ENCODE assay signal across 18 mouse cellular contexts in the genomic region with DNA sequence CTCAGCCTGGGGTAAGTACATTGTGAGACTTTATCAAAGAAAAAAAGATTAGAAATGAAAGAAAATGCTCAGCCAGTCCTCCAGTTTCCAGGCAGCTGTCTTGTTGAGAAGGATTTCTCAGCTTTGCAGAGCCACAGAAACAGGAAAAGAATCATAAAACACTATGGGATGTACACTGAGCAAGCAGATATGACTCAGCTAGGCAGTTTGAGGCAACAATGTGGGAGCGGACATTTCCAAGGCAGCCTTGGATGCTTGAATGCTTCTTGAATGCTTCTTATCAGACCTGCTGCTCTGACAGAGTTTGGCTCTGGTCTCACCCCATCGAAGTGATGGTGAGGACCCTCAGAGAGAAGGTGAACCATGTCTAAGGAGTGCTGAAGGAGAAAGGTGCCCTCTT. TPM values are rescaled to one million over a fixed set of nuclear protein-coding genes. Genes with fewer than 3 reads are reported as not detected.
A peak's percentile ranks its signal among the peaks of the same experiment; 100 is the strongest.
DNase-seq lines count a peak whose midpoint lies in the region; ATAC-seq and TF ChIP-seq lines count a peak whose summit lies in the region.
"Had no signal": no experiment of that assay in that cellular context is flagged by ENCODE, and none has a peak within 500 bp of the region (broad histone marks: within the 10 kb centered on the region; RNA-seq: fewer than 3 reads in every experiment).

No protein-coding gene starts in this region.

- no peak overlapping the region for H3K4me2 ChIP-seq in stomach, embryonic 15.5 days
- H3K4me2 ChIP-seq in stomach, postnatal 0 days (replicated peaks; ENCODE audit: low read depth) = no peak overlapping the region
- H3K4me2 ChIP-seq: lung, embryonic 14.5 days had no signal

- TF ChIP-seq CTCF in layer of hippocampus, adult 2 months (conservative IDR thresholded peaks at IDR 0.05) = no peak
- TF ChIP-seq CTCF in stomach, postnatal 0 days (IDR thresholded peaks at IDR 0.05; ENCODE audit: low read depth) = no peak

- WGBS in stomach, embryonic 15.5 days = 71% methylated on average over 2 of the region's 2 CpGs
- 79% methylated on average over 2 of the region's 2 CpGs for WGBS in stomach, postnatal 0 days

- ATAC-seq in frontal cortex, adult (ENCODE audit: low TSS enrichment) = peak; percentile 74
- ATAC-seq in stomach, embryonic 15.5 days (ENCODE audit: insufficient read depth, low FRiP score, low read depth) = no peak
- no peak for ATAC-seq in stomach, postnatal 0 days (ENCODE audit: low FRiP score, low TSS enrichment)

- H3K4me3 ChIP-seq in layer of hippocampus, adult 2 months = no peak overlapping the region
- no peak overlapping the region for H3K4me3 ChIP-seq in stomach, embryonic 15.5 days (replicated peaks)
- H3K4me3 ChIP-seq in stomach, postnatal 0 days (ENCODE audit: low read depth, low read length) = no peak overlapping the region

- H3K4me1 ChIP-seq in stomach, embryonic 15.5 days = no peaks in the 10 kb centered on the region
- H3K4me1 ChIP-seq in stomach, postnatal 0 days (replicated peaks; ENCODE audit: control insufficient read depth, insufficient read depth) = no peaks in the 10 kb centered on the region

- no peaks in the 10 kb centered on the region for H3K9me3 ChIP-seq in stomach, embryonic 15.5 days
- no peaks in the 10 kb centered on the region for H3K9me3 ChIP-seq in stomach, postnatal 0 days (ENCODE audit: control insufficient read depth, low read length)

- H3K9ac ChIP-seq in stomach, embryonic 15.5 days = no peak overlapping the region
- H3K9ac ChIP-seq in stomach, postnatal 0 days (ENCODE audit: low read length) = no peak overlapping the region
- H3K9ac ChIP-seq: lung, embryonic 14.5 days had no signal

- no peak for DNase-seq in frontal cortex, postnatal 25 days (ENCODE audit: low spot score in 2 of 2)
- no peak for DNase-seq in layer of hippocampus, adult 2 months (ENCODE audit: low spot score in 2 of 2)
- DNase-seq in layer of hippocampus, adult 9-11 months = no peak
- DNase-seq in stomach, postnatal 0 days (ENCODE audit: low spot score) = no peak
- peak; percentile 60 for DNase-seq in telencephalon, adult 2 months (ENCODE audit: low read depth, low spot score)
- no peak for DNase-seq in thymus, postnatal 36 days
- DNase-seq: adrenal gland, adult 8-10 months; cerebellum, postnatal 14 days; heart, postnatal 36 days; lung, embryonic 14.5 days; thymus, postnatal 4 days had no signal

- H3K36me3 ChIP-seq in stomach, embryonic 15.5 days = no peaks in the 10 kb centered on the region
- no peaks in the 10 kb centered on the region for H3K36me3 ChIP-seq in stomach, postnatal 0 days (ENCODE audit: control insufficient read depth, insufficient read depth, low read length)

- no peak for TF ChIP-seq EP300 in stomach, postnatal 0 days (optimal IDR thresholded peaks at IDR 0.05)

- no peaks in the 10 kb centered on the region for H3K27me3 ChIP-seq in stomach, embryonic 15.5 days (replicated peaks)
- no peaks in the 10 kb centered on the region for H3K27me3 ChIP-seq in stomach, postnatal 0 days (ENCODE audit: control insufficient read depth, insufficient read depth, low read length)

- peak overlapping the region; percentile 70 for H3K27ac ChIP-seq in layer of hippocampus, adult 2 months
- H3K27ac ChIP-seq in stomach, embryonic 15.5 days = 0 out of 2 replicates have a peak overlapping the region, but pooled peaks have one; percentile 3
- no peak overlapping the region for H3K27ac ChIP-seq in stomach, postnatal 0 days (replicated peaks)

RNA-seq across cellular contexts. Expression of gene Itfg2, which starts 3.7 kb away (rescaled TPM):
- 10 to 100 TPM; 23.8 to 28.6 TPM for total RNA-seq in layer of hippocampus, adult 2 months (2021)
- polyA plus RNA-seq in stomach, embryonic 15.5 days (2015; fragmentation: Nextera tagmentation; extraction: Ambion mirVana) = 28.5 and 29.0 TPM in 2 replicates
- polyA plus RNA-seq in stomach, postnatal 0 days (2015; fragmentation: Nextera tagmentation; extraction: Ambion mirVana) = 13.6 and 14.8 TPM in 2 replicates

RNA-seq across cellular contexts. Expression of gene Fkbp4, which starts 17.4 kb away (rescaled TPM):
- total RNA-seq in layer of hippocampus, adult 2 months (2021) = 100 to 1,000 TPM; 105 to 115 TPM
- 407 and 470 TPM in 2 replicates for polyA plus RNA-seq in stomach, embryonic 15.5 days (2015; fragmentation: Nextera tagmentation; extraction: Ambion mirVana)
- 180 TPM in 2 replicates for polyA plus RNA-seq in stomach, postnatal 0 days (2015; fragmentation: Nextera tagmentation; extraction: Ambion mirVana)

RNA-seq across cellular contexts. Expression of gene Nrip2, which starts 21.9 kb away (rescaled TPM):
- total RNA-seq in layer of hippocampus, adult 2 months (2021) = 10 to 100 TPM; 18.4 to 20.3 TPM
- polyA plus RNA-seq in stomach, embryonic 15.5 days (2015; fragmentation: Nextera tagmentation; extraction: Ambion mirVana) = 4.7 and 5.3 TPM in 2 replicates
- polyA plus RNA-seq in stomach, postnatal 0 days (2015; fragmentation: Nextera tagmentation; extraction: Ambion mirVana) = 2.2 and 3.4 TPM in 2 replicates

RNA-seq across cellular contexts. Expression of gene Gm44596, which starts 45.7 kb away (rescaled TPM):
- not detected for total RNA-seq in layer of hippocampus, adult 2 months (2021)
- polyA plus RNA-seq in stomach, embryonic 15.5 days (2015; fragmentation: Nextera tagmentation; extraction: Ambion mirVana) = not detected in 2 replicates
- polyA plus RNA-seq in stomach, postnatal 0 days (2015; fragmentation: Nextera tagmentation; extraction: Ambion mirVana) = not detected in 2 replicates
- total RNA-seq: adrenal gland, adult 8-10 months; heart, postnatal 36 days; layer of hippocampus, adult 8-10 months had no signal
- polyA plus RNA-seq: embryonic facial prominence, embryonic 11.5 days; frontal cortex, adult 2 months; gonadal fat pad, adult 2 months; limb, embryonic 11.5 days; lung, embryonic 14.5 days had no signal

RNA-seq across cellular contexts. Expression of gene Tex52, which starts 45.8 kb away (rescaled TPM):
- 1 to 10 TPM; 1.3 to 1.5 TPM for total RNA-seq in layer of hippocampus, adult 2 months (2021)
- polyA plus RNA-seq in stomach, embryonic 15.5 days (2015; fragmentation: Nextera tagmentation; extraction: Ambion mirVana) = 0.28 and 0.31 TPM in 2 replicates
- polyA plus RNA-seq in stomach, postnatal 0 days (2015; fragmentation: Nextera tagmentation; extraction: Ambion mirVana) = 0.10 and 0.18 TPM in 2 replicates
- total RNA-seq: adrenal gland, adult 8-10 months; heart, postnatal 36 days had no signal
